7 mouse cellular contexts compared by ENCODE assay signal in the genomic region with DNA sequence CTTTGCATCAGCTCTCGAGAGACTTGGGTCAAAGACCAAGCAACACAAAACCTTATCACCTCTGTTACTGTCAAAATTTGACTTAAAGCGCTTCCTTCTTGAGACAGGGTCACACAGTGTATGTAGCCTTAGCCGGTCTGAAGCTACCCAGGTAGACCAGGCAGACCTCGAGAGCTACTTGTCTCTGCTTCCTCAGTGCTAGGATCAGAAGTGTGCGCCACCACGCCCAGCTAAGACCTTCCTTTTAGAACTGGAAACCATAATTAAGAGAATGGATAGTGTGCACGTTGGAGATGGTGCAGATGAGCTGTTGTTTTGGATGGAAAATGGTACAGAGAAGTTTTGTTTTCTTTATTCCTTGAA. TPM values are rescaled to one million over a fixed set of nuclear protein-coding genes. Genes with fewer than 3 reads are reported as not detected.
DNase-seq lines count a peak whose midpoint lies in the region; ATAC-seq and TF ChIP-seq lines count a peak whose summit lies in the region.

No protein-coding gene starts in this region.

- peak overlapping the region; percentile 84 for H3K9ac ChIP-seq in limb, embryonic 11.5 days (ENCODE audit: low read length)
- peak overlapping the region; percentile 90 for H3K9ac ChIP-seq in neural tube, embryonic 13.5 days

- no peaks in the 10 kb centered on the region for H3K36me3 ChIP-seq in spleen, adult 2 months (ENCODE audit: control insufficient read depth, insufficient read depth, low read length)
- no peaks in the 10 kb centered on the region for H3K36me3 ChIP-seq in limb, embryonic 11.5 days (ENCODE audit: control insufficient read depth, insufficient read depth, low read length)
- H3K36me3 ChIP-seq in neural tube, embryonic 13.5 days, result no peaks in the 10 kb centered on the region

- ATAC-seq in limb, embryonic 11.5 days (ENCODE audit: insufficient number of reproducible peaks, low FRiP score, low TSS enrichment, low read depth), result peak; percentile 63
- ATAC-seq in neural tube, embryonic 13.5 days (ENCODE audit: low read depth), result peak; percentile 78

- TF ChIP-seq POLR2A in spleen, adult 2 months (IDR thresholded peaks at IDR 0.05; ENCODE audit: low read depth, low read length), result no peak
- no peak for TF ChIP-seq POLR2A in embryonic fibroblast, embryonic 13.5 days (IDR thresholded peaks at IDR 0.05; ENCODE audit: low read depth, low read length)

- no peaks in the 10 kb centered on the region for H3K9me3 ChIP-seq in limb, embryonic 11.5 days (ENCODE audit: control insufficient read depth, low read length)
- H3K9me3 ChIP-seq in neural tube, embryonic 13.5 days, result no peaks in the 10 kb centered on the region

- H3K4me2 ChIP-seq in limb, embryonic 11.5 days (ENCODE audit: low read depth, severe bottlenecking), result peak overlapping the region; percentile 85
- H3K4me2 ChIP-seq in neural tube, embryonic 13.5 days, result peak overlapping the region; percentile 90

- H3K4me3 ChIP-seq in spleen, adult 2 months (ENCODE audit: extremely low read depth, insufficient read depth, insufficient read length), result peak overlapping the region; percentile 81
- peak overlapping the region; percentile 81 for H3K4me3 ChIP-seq in embryonic fibroblast, embryonic 13.5 days (ENCODE audit: insufficient read depth, low read length)
- peak overlapping the region; percentile 49 for H3K4me3 ChIP-seq in limb, embryonic 11.5 days (ENCODE audit: low read depth, low read length)
- H3K4me3 ChIP-seq in neural tube, embryonic 13.5 days, result peak overlapping the region; percentile 70

- no peaks in the 10 kb centered on the region for H3K27me3 ChIP-seq in spleen, adult 2 months (ENCODE audit: control insufficient read depth, insufficient read depth, low read length)
- no peaks in the 10 kb centered on the region for H3K27me3 ChIP-seq in limb, embryonic 11.5 days (ENCODE audit: control insufficient read depth, insufficient read depth, low read length)
- H3K27me3 ChIP-seq in neural tube, embryonic 13.5 days, result no peaks in the 10 kb centered on the region

- H3K4me1 ChIP-seq in spleen, adult 2 months (ENCODE audit: control insufficient read depth, insufficient read depth, insufficient read length), result peaks cover 5% of the 10 kb centered on the region; the same call in 1 of the 2 replicates
- H3K4me1 ChIP-seq in embryonic fibroblast, embryonic 13.5 days (ENCODE audit: control insufficient read depth, insufficient read depth, low read length), result peaks cover 3% of the 10 kb centered on the region
- H3K4me1 ChIP-seq in limb, embryonic 11.5 days (ENCODE audit: control insufficient read depth, insufficient read depth, low read length), result no peaks in the 10 kb centered on the region
- H3K4me1 ChIP-seq in neural tube, embryonic 13.5 days (replicated peaks), result peaks cover 36% of the 10 kb centered on the region

- no peak for TF ChIP-seq CTCF in spleen, adult 2 months (IDR thresholded peaks at IDR 0.05; ENCODE audit: extremely low read depth, insufficient read depth, insufficient read length, insufficient replicate concordance)
- TF ChIP-seq CTCF in embryonic fibroblast, embryonic 13.5 days (IDR thresholded peaks at IDR 0.05; ENCODE audit: borderline replicate concordance, insufficient read depth, low read length), result no peak

- under 1% methylated on average over 7 of the region's 7 CpGs for WGBS in spleen, adult 2 months
- WGBS in limb, embryonic 11.5 days, result 4% methylated on average over 7 of the region's 7 CpGs
- 6% methylated on average over 7 of the region's 7 CpGs for WGBS in neural tube, embryonic 13.5 days

- DNase-seq in spleen, adult 2 months (ENCODE audit: low read depth in 1 of 2, low spot score in 2 of 2), result no peak
- no peak for DNase-seq in spleen, postnatal 10 days (ENCODE audit: low spot score in 2 of 2)
- DNase-seq in limb, embryonic 11.5 days (ENCODE audit: low spot score), result no peak
- no peak for DNase-seq in urinary bladder, adult 18-20 months (ENCODE audit: low spot score in 2 of 2)
- no peak for DNase-seq in T-cell, adult 2 months (ENCODE audit: low spot score)

- H3K27ac ChIP-seq in spleen, adult 2 months (ENCODE audit: insufficient read depth, low read length), result peak overlapping the region; percentile 96
- peak overlapping the region; percentile 91 for H3K27ac ChIP-seq in embryonic fibroblast, embryonic 13.5 days (ENCODE audit: insufficient read depth, low read length)
- H3K27ac ChIP-seq in limb, embryonic 11.5 days (replicated peaks; ENCODE audit: low read depth, low read length), result peak overlapping the region; percentile 66; the same call in 1 of the 2 replicates
- peak overlapping the region; percentile 94 for H3K27ac ChIP-seq in neural tube, embryonic 13.5 days (replicated peaks)

RNA-seq across cellular contexts. Expression of a gene that starts 4.2 kb away (rescaled TPM):
- polyA plus RNA-seq in spleen, adult 2 months (2012; rRNA removed), result 9.6 and 11.2 TPM in 2 replicates
- 26.3 and 33.2 TPM in 2 replicates for polyA plus RNA-seq in embryonic fibroblast, embryonic 13.5 days (2011; ENCODE audit: insufficient read length, low read depth, missing spikeins)
- polyA plus RNA-seq in limb, embryonic 11.5 days (2014; fragmentation: Nextera tagmentation; extraction: Ambion mirVana), result 12.9 and 17.0 TPM in 2 replicates
- 42.4 and 48.6 TPM in 2 replicates for polyA plus RNA-seq in neural tube, embryonic 13.5 days (2015; fragmentation: Nextera tagmentation; extraction: Ambion mirVana)
